Mouse (Mus musculus) CH12.LX (cell line): Measurements from ENCODE around the gene Ccdc159.

Experiments used
- CTCF ChIP-seq, 2 experiments: IDR thresholded peaks in 1 of 2; conservative IDR thresholded peaks in 1 of 2; 2 replicates each; pipeline ENCODE4 v1.5.1; 2011 to 2012; ENCODE audit warnings: low read depth in 2 of 2, low read length in 2 of 2, improper control_type of control experiment in 1 of 2, inconsistent platforms in 1 of 2, mild to moderate bottlenecking in 1 of 2, moderate library complexity in 1 of 2
- ELF1 ChIP-seq: IDR thresholded peaks from 2 replicates; pipeline ENCODE4 v1.6.1; 2014; ENCODE audit warnings: low read depth, mild to moderate bottlenecking, inconsistent platforms, low read length, improper control_type of control experiment
- EP300 ChIP-seq: IDR thresholded peaks from 2 replicates; pipeline ENCODE4 v1.6.1; 2011; ENCODE audit warnings: low read length, improper control_type of control experiment
- MXI1 ChIP-seq: IDR thresholded peaks from 2 replicates; pipeline ENCODE4 v1.6.1; 2011; ENCODE audit warnings: mild to moderate bottlenecking, low read depth, low read length, improper control_type of control experiment
- NRF1 ChIP-seq: IDR thresholded peaks from 2 replicates; pipeline ENCODE4 v1.6.1; 2014; ENCODE audit warnings: low read depth, mild to moderate bottlenecking, inconsistent platforms, low read length, improper control_type of control experiment, moderate library complexity
- POLR2A ChIP-seq: IDR thresholded peaks from 2 replicates; pipeline ENCODE4 v1.6.1; 2011; ENCODE audit warnings: low read depth, mild to moderate bottlenecking, improper control_type of control experiment, low read length
- ZC3H11A ChIP-seq: IDR thresholded peaks from 2 replicates; pipeline ENCODE4 v1.6.1; 2012; ENCODE audit warnings: low read depth, mild to moderate bottlenecking, inconsistent platforms, low read length, improper control_type of control experiment

GRCm38 (mm10) chr9:21954635-21955034, 27.4 kb downstream of the Ccdc159 start:
- no peak for TF ChIP-seq ELF1
- no peak for TF ChIP-seq NRF1
- TF ChIP-seq CTCF (conservative IDR thresholded peaks at IDR 0.05 in 1 of 2, IDR thresholded peaks at IDR 0.05 in 1 of 2; ENCODE audit: low read depth in 2 of 2, low read length in 2 of 2): no peak
- no peak for TF ChIP-seq MXI1
- TF ChIP-seq POLR2A: no peak
- TF ChIP-seq ZC3H11A: no peak
- no peak for TF ChIP-seq EP300
